Mouse (Mus musculus): Measurements from ENCODE around the gene Nt5dc2. TPM values are rescaled to one million over a fixed set of nuclear protein-coding genes. Genes with fewer than 3 reads are reported as not detected.
A peak's percentile ranks its signal among the peaks of the same experiment; 100 is the strongest.

Nt5dc2 gene
- polyA plus RNA-seq (2017; shearing (Covaris generic)): not detected

DNA sequence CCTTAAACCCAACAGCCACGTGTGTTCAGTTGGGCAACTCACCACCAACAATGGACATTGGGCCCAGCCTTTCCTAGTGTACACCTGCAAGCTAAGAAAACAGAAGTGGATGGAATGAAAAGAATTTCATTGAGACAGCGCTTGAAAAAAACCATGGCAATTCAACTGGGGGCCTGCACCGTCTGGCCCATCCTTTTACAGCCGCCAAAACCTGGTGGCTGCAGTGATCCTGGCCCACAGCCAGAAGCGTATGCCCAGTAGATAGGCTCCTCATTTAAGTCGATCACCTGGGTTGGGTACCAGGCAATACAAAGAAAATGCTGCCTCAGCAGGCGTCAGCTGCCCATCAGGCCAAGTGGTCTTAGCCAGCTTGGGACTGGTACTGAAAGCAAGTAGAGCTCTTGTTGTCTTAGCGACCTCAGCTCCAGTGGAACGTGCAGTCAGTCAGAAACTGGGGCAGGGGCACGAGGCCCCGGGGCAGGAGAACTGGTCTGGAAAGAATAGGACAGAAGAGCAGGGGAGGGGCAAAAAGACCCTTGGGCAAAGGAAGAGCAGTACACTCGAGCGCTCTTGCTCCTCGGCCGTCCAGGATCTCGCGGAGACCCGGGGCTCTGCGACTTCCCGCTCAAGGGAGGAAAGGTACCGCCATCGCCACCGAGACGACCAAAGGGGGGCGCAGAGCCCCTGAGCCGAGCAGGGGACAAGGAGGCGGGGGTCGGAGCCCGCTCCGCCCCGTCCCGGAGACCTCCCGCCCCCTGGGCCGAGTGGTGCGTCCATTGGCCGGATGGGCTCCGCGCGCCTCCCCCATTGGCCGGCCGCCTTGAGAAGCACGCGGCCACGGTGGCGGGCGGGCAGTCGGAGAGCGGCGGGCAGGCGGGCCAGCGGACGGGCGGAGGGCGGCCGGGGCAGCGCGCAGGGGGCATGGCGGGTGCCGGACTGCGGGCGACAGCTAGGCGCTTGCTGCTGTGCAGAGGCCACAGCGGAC, at the start of gene Nt5dc2:
TSS of gene Nt5dc2 (plus strand) at position 818 of the 985 bp plus-strand sequence.
- ATAC-seq: no peak

DNA sequence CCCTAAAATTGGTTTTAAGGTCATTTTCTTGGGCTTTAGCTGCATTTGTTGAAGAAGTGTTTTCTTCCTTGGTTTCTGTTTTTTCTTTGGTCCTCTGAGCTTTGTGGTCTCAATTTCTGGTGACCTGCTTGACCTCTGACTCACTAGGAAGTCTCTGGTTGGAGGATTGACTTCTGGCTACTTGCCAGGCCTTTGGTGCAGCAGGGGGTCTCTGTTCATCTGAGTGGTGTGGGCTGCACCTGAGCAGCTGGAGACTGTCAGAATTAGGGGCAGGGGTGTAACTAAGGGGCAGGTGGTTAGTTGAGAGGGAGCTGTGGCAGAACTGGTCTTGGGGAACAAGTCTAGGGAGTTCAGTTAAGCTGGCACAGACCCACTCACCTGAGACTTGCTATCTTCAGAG, 49.7 kb upstream of the Nt5dc2 start:
- ATAC-seq: no peak

DNA sequence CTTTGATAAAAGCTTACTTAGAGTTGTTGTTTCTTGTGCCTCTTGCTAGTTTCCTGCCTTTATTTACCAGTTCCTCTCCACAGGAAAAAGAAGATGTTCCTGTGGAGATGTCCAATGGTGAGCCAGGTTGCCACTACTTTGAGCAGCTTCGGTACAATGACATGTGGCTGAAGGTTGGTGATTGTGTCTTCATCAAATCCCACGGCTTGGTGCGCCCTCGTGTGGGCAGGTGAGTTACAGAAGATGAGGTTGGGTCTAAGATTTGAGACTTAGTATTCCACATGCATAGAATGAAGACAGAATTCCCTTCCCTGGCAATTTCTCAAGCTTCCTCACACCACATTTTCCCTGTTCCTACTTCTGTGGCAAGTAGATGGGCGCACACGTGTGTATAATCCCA, 43.4 kb upstream of the Nt5dc2 start:
- ATAC-seq: no peak

DNA sequence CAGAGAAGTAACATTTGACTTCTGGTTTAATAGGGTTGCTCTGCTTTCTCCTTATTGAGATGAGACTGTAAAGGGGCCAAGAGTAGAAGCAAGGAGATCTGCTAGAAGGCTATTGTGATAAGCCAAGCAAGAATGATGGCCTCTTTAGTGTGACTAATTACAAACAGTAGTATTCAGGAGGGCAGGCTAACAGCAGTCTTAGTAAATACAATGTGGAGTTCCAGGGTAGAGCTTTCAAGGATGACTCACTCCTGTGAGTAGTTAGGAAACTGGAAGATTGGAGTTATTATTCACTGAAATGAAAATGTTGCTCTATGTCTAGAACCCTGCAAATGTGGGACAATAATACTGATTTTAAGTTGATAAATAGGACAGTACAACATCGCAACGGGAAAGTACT, 42.3 kb upstream of the Nt5dc2 start:
- ATAC-seq: no peak

DNA sequence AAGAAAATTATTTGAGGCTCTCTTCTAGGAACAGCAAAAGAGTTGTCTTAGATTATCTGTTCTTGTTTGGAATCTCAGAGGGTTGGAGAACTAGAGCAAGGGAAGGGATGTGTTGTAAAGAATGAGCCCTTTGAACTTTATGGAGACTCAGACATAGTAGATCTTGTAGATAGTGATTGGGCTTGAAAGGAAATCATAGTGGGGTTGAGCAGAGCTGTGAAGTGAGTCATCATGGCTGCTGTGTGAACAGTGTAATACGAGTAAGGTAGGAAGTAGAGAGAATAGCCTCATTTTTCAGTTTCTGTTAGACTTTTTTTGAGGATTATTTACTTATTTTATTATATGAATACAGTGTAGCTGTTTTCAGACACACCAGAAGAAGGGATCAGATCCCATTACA, 40.9 kb upstream of the Nt5dc2 start:
- ATAC-seq: peak; percentile 65

DNA sequence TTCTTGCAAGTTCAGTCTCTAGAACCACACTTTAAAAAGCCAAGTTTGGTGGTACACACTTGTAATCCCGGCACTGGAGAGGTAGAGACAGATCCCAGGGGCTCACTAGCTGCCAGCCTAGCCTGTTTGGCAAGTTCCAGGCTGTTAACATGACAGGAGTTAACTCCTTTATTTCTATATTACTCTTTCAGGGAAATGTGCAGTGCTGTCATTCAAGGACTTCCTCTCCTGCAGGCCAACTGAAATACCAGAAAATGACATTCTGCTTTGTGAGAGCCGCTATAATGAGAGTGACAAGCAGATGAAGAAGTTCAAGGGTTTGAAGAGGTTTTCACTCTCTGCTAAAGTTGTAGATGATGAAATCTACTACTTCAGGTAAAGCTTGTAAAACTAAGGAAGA, 25.7 kb upstream of the Nt5dc2 start:
- ATAC-seq: no peak

DNA sequence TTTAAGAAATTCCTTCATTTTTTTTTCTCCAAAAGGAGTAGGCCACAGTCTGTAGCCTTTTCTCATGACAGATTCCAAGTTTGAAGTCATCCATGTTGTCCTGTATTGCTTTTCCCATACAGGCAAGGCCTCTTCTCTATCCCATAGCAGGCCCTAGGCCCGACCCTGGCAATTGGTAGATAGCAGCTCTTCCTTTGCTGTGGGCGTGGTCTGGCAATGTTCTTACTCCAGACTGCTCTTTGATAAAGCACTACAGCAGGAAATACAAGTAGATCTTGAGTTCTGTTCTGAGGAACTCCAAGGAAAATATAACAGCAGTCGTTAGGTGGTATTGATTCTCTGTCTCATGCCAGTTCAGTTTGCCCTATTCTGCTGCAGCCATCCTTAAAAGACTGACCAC, 20.2 kb upstream of the Nt5dc2 start:
- no peak for ATAC-seq

DNA sequence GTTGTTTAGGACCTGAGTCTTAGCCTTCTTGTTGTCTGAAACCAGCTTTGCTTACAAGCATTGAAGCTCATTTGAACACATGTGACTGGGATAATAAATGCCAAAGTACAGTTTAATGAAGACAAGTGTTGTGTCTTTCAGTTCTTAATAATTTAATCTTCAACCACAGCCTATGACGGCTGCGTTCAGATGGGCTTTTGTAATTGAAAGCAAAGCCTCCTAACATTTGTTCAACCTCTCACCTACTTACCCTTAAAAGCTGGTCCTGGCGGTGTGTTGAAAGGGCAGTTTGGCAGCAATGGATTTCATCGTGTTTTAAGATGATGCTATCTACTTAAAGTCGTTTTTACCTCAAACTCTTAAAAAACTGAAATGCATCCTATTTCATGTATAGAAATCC, 18.7 kb upstream of the Nt5dc2 start:
- no peak for ATAC-seq

DNA sequence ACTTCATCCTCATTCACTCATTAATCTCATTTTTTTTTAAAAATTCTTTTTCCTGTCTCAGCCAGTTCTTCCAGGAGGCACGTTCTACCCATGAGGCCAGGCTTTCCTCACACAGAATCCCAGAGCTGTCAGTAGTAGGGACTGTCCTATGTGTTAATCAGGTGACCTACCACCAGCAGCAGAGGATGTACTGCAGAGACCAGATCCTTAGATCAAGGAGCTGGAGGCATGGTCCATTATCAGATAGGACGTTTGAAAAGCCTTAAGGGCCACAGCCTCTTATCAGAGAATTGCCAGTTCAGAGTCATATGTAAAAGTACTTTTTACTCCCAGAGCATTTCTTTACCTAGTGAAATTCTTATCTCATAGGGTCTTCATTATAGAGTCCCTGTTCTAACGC, 16.8 kb upstream of the Nt5dc2 start:
- no peak for ATAC-seq

DNA sequence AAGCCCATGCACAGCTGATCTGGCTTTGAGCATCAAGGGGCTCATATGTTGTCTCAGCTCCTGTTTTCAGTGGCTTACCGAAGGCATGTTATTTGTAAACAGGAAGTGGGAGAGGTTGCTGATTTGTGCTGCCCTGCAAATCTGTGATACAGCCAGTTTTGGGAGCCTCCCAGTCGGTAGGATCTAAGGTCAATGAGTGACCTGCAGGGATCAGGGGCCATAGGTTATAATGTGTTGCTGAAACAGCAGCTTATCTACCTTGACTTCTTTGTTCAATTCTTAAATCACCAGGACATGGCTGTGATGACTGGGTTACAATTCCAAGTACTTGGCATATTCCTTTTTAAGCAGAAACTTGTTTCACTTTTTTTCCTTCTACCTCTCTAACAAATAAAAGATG, 15.3 kb upstream of the Nt5dc2 start:
- ATAC-seq: no peak

DNA sequence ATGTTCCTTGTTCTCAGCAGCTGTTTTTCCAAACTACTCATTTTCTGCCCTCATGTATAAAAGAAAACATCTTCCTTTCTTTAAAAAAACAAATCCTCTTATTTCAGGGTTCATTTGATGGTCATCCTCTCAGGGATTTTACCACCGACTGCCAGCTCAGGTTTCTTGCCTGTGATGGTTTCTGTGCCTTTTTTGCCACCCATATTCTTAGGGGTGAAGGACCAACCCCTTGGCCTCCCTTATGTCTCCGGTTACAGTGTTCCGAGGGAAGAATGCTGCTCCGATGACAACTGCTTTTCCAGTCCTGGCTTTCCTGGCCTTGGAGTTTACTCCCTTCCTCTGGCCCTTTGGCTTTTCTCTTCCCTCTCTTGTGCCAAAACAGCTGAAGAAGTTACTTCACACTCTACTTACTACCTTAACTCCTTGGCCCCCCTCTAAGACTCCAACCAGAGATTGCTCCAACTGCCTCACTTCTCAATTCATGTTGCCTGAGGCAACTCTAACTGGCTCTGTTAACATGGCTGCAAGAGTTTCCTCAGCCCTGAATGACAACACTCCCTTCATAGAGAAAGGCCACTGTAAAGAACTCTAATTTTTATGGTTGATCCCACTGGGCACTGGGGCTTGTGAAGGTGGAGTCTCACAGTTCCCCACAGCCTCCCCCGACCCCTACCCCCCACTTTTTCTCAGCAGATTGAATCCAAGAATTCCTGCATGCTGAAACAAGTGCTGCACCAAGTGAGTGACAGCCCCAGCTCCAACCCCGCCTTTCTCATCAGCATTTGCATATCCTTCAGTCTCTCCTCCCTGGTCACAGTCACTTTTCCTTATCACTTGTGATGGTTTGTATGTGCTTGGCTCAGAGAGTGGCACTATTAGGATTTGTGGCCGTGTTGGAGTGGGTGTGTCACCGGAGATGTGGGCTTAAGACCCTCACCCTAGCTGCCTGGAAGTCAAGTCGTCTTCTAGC, 5.5 kb upstream of the Nt5dc2 start:
- no peak for ATAC-seq

DNA sequence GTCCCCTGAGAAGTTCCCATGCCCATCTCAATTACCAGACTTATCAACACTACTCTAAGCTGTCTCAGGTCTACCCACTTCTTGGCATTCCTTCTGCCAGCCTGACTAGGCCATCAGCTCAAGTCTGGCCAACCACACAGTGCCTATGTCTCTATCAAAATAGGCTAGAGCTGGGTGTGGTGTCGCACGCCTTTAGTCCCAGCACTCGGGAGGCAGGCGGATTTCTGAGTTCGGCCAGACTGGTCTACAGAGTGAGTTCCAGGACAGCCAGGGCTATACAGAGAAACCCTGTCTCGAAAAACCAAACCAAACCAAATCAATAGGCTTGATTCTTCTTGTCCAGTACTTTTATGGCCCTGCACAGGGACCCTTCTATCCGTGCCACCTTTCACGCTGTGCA, 4.0 kb upstream of the Nt5dc2 start:
- no peak for ATAC-seq

DNA sequence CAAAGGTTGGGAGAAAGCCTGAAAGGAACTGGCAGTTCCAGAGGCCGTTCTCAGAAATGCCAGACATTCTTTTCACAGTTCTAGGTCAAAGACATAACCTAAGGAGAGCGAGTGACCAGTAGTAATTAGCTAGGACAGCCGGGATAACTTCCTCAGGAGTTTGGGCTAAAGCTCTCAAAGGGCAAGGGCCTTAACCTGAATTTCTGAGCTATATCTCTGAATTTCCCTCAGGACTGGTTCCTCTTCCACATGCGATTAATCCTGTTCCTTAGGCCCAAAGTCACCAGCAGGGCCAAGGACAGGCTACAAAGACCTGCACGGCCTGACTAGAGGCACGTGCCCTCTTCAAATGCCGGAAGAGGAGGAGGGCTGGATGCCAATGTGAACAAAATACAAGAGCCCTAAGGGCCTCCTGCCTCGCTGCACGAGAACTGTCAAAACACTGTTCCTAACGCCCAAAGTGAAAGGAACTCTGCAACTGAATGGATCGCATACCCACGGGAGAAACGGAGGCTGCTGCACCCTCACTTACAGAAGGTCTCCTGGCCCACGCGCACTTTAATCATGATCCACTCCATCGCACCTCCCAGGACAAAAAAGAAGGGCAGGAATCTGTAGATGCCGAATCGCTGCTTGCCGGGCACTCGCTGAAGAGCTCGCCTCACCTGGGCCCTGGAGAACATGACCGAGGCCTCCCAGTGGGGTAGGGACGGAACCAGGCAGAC, 2.6 kb upstream of the Nt5dc2 start:
- peak; percentile 49 for ATAC-seq

DNA sequence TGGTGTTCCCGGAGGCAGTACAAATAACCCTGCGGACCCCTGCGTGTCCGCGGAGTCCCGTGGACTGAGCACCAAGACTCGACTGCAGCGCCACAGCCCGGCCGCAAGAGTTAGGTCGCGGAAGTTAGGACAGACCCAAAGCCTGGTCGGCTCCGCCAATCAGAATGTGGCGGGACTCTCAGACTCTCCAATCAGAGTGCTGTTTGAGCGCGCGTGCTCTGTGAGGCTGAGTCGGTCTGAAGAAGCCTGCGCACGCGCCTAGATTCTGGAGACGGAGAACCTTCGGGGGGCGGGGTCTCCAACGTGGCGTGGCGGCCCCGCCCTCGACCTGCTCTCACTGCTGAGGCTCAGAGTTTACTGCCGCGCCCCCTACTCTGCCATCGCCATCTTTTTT, 2.0 kb upstream of the Nt5dc2 start, which contains the start of gene Smim4:
TSS of gene Smim4 (minus strand) at position 131 of the 394 bp plus-strand sequence.
- ATAC-seq: peak; percentile 97

DNA sequence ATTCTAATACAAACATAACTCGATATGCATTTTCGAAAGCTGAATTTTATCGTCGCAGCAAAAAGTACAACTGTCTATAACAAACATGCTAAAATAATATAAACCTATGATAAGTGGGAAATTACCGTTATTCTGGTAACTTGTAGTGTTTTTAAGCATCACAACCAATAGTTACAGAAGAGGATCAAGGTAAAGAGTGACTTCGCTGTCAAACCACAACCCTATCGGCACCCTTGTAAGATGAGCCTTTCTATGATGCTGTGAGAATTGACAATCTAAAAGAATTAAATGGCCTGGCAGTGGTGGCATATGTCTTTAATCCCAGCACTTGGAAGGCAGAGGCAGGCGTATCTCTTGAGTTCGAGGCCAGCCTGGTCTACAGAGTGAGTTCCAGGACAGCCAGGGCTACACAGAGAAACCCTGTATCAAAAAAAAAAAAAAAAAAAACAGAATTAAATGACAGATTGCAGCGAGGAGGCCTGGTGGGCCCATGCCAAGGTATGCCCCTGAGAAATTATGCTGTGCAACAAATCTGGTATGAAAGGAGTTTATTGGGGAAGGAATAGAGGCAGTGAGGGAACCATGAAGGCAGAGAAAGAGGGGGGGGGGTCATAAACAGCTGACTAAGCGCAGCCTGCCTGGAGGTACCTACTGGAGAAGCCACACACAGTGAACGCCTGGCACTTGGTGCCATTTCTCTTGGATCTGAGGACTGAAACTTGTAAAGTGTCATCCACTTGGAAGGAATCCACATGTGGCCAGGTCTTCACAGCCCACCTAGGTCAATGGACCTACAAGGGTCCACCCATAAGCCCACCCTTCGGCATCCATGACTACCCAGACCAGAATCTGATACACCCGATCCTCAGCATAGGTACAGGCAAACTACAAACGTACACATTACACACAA, 1.3 kb upstream of the Nt5dc2 start:
- ATAC-seq: no peak

DNA sequence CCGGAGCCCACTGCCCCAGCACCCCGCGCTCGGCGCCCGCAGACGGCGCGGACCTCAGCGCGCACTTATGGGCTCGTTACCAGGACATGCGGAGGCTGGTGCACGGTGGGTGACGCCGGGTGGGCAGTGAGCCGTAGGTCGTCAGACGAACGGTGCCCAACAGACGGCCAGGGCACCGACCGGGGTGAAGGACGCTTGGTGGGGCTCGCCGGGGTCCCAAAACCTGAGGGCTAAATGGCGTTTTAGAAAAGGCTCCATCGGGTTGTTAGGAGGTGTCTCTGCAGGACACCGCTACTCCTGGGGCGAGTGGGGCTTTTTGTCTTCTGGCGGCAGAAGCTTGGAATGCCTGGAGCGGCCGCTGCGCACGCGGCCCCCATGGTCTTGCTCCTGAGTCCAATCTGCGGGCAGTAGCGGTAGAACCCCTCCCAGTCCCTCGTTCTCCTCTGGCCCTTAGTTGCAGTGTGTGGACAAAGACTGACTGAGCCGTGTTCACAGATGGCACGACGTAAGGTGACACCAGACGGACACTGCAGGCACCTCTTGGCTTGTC, 494 bp downstream of the Nt5dc2 start:
- ATAC-seq: no peak

DNA sequence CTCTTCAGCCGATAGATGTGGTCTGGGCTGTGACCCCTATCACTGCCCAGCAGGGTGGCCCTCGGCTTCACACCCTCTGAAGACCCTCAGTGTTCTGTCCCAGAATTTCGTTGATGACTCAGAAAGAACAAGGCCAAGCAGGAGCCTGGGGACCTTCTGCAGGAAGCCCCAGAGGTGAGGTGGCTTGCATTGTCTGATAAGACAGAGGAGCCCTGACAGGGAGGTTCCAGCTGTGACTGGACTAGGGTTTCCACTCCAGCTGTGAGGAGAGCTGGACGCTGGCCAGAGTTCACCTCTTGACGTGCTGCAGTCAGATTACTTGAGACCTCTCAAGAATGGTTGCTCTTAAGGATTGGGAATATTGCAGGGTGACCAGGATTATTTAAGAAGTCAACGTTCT, 1.2 kb downstream of the Nt5dc2 start:
- no peak for ATAC-seq

DNA sequence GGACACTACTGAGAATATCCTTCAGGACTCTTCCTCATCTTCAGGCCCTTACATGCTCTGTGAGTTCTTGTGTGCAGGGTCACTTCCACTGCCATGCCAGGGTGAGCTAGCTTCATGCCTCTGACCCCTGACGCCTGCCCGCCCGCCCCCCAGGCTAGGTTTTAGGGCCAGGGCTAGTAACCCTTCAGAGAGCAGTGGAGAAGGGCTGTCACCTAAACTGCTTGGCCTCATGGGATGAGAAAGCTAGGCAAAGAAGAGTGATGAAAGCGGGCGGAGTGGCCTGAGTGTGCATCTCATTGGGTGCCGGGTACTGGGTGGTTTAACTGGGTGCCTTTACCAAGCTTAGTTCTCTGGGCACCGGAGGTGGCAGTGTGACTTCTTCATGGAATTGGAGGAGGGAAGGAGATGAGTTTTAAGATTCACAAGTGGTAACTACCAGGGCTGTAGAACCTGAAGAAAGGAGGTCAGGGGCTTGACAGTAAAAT, 1.7 kb downstream of the Nt5dc2 start:
- ATAC-seq: no peak

DNA sequence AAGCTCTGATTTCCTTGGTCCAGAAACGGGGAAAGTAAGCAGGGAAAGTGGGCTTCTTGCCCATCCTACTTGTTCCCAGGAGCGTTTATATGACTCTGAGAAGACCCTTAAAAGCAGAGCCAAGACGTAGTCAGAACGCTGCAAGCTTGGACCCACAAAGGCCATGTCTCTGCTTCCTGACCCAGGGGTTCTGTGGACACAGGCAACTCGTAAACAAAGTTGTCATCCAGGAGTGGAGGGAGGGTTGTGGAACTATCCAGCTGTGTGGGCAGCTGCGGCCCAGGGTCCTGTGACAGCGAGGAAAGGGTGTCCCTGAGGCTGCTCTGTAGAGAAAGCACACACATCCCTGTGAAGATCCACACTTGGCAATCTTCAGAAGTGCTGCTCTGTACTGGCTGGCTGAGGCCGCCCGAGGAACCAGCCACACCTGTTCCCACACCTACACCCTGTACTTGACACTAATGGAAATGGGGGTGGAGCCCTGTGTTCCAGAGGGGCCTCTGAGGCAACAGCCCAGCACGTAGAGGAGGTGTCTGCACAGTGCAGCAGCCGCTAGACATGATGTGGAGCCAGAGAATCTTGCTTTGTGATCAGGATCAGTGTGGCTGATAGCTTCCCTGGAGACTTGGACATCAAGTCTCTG, 2.3 kb downstream of the Nt5dc2 start:
- ATAC-seq: no peak
